Mouse (Mus musculus) liver, embryonic 14.5 days (tissue): Measurements from ENCODE around the gene Rita1. TPM values are rescaled to one million over a fixed set of nuclear protein-coding genes. Genes with fewer than 3 reads are reported as not detected.

Experiments
- ATAC-seq: fragments of 200-750 bp; cut with Nextera tagmentation; 2 replicates; pipeline ENCODE4 v1.8.0; 2017; ENCODE audit warnings: moderate number of reproducible peaks, mild to moderate bottlenecking, moderate library complexity; ENCODE audit not compliant: insufficient read depth
- DNase-seq, 3 experiments: peaks; one replicate each; pipeline ENCODE4 v3.0.0-alpha.2; 2012 to 2013; ENCODE audit warnings: low read depth in 3 of 3, low spot score in 3 of 3
- H3K27ac ChIP-seq: fragments of 300-500 bp; sonication (generic); 2 replicates; pipeline ENCODE4 v1.5.1; 2014; ENCODE audit warnings: moderate library complexity, mild to moderate bottlenecking, control low read depth, inconsistent platforms
- H3K27me3 ChIP-seq: fragments of 300-500 bp; sonication (generic); 2 replicates; pipeline ENCODE4 v1.6.1; 2014; ENCODE audit warnings: mild to moderate bottlenecking, low read length, moderate library complexity; ENCODE audit not compliant: control insufficient read depth, insufficient read depth
- H3K36me3 ChIP-seq: fragments of 300-500 bp; sonication (generic); replicated peaks from 2 replicates; pipeline ENCODE4 v1.6.1; 2014; ENCODE audit warnings: low read depth; ENCODE audit not compliant: control insufficient read depth, insufficient read depth
- H3K4me1 ChIP-seq, 2 experiments: fragments of 200-500 bp in 1 of 2; fragments of 300-500 bp in 1 of 2; sonication (generic) in 1 of 2; replicated peaks; 2 replicates each; pipeline ENCODE4 v1.6.1; 2012 to 2014; ENCODE audit warnings: antibody characterized with exemption in 1 of 2, inconsistent platforms in 1 of 2, low read length in 1 of 2; ENCODE audit not compliant: control insufficient read depth in 2 of 2, insufficient read depth in 2 of 2
- H3K4me2 ChIP-seq: fragments of 300-500 bp; sonication (generic); 2 replicates; pipeline ENCODE4 v1.6.1; 2014; ENCODE audit warnings: low read depth, mild to moderate bottlenecking, control low read depth, moderate library complexity
- H3K4me3 ChIP-seq, 2 experiments: fragments of 200-500 bp in 1 of 2; fragments of 300-500 bp in 1 of 2; sonication (generic) in 1 of 2; 2 replicates each; pipeline ENCODE4 v1.5.1; 2012 to 2014; ENCODE audit warnings: low read depth in 2 of 2, low read length in 2 of 2, mild to moderate bottlenecking in 2 of 2, control low read depth in 1 of 2, inconsistent platforms in 1 of 2, moderate library complexity in 1 of 2; ENCODE audit not compliant: insufficient read depth in 1 of 2
- H3K9ac ChIP-seq: fragments of 300-500 bp; sonication (generic); replicated peaks from 2 replicates; pipeline ENCODE4 v1.6.1; 2014; ENCODE audit warnings: mild to moderate bottlenecking, control low read depth, moderate library complexity
- H3K9me3 ChIP-seq: fragments of 300-500 bp; sonication (generic); 2 replicates; pipeline ENCODE4 v1.6.1; 2016; ENCODE audit warnings: low read length, mixed read lengths; ENCODE audit not compliant: control insufficient read depth
- CTCF ChIP-seq: IDR thresholded peaks from 2 replicates; pipeline ENCODE4 v1.5.1; 2016; ENCODE audit warnings: antibody characterized with exemption, low read depth, control low read depth
- EP300 ChIP-seq: IDR thresholded peaks from 2 replicates; pipeline ENCODE4 v1.6.1; 2016; ENCODE audit warnings: antibody characterized with exemption, low read depth
- WGBS: fragments of 180-500 bp; shearing (Covaris S2); extraction: QIAGEN DNeasy Blood & Tissue Kit; methylation state at CpG from one replicate; pipeline ENCODE4 v1.1.7; 2014; ENCODE audit not compliant: insufficient replicate concordance; 5-methylcytosine and 5-hydroxymethylcytosine counted together
- polyA plus RNA-seq, 2 experiments: library from polyadenylated mRNA; depleted of rRNA in 1 of 2; stranded (reverse) in 1 of 2; unstranded in 1 of 2; fragments of >200 nt; fragmentation: Nextera tagmentation in 1 of 2; extraction: Ambion mirVana in 1 of 2; gene quantifications; 2 replicates each; pipeline versions ENCODE4 v1.2.1 to v1.2.3; 2012 to 2014

The Rita1 gene
- polyA plus RNA-seq, 2 experiments: 2.1 to 5.2 TPM

DNA sequence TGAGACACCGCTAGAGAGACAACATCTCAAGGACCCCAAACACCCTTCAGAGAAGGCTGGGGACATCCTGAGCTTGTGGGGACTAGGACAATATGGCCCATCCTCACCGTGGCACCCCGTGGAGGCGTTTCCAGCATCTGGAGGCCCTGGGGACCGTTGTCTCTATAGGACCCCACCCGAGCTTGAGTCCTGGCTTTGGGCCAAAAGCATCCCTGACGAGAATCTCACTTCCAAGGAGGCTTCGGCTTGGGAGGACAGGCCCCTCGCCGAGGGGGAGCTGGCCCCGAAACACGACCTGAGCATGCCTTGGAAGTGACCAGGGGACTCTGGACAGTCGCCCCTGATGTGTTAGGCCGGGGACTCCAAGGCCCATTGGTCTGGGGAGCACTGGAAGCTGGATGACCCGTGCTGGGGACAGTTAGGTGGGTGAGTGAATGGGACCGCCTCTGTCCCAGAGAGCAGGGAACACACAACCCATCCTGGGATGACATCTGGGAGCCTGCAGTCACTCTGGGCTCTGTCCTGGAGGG, 3.1 kb downstream of the Rita1 start:
- TF ChIP-seq EP300 (no peak), CTCF (no peak)
- H3K27me3 ChIP-seq: no peaks in the 10 kb centered on the region
- DNase-seq (no peak), ATAC-seq (no peak)
- H3K36me3 ChIP-seq: no peaks in the 10 kb centered on the region
- no peak overlapping the region for H3K4me2 ChIP-seq
- H3K4me3 ChIP-seq: no peak overlapping the region
- WGBS: 75% methylated on average over 16 of the region's 16 CpGs
- no peak overlapping the region for H3K27ac ChIP-seq
- peaks cover 6 to 15% of the 10 kb centered on the region in 2 experiments for H3K4me1 ChIP-seq
- no peak overlapping the region for H3K9ac ChIP-seq
- no peaks in the 10 kb centered on the region for H3K9me3 ChIP-seq

DNA sequence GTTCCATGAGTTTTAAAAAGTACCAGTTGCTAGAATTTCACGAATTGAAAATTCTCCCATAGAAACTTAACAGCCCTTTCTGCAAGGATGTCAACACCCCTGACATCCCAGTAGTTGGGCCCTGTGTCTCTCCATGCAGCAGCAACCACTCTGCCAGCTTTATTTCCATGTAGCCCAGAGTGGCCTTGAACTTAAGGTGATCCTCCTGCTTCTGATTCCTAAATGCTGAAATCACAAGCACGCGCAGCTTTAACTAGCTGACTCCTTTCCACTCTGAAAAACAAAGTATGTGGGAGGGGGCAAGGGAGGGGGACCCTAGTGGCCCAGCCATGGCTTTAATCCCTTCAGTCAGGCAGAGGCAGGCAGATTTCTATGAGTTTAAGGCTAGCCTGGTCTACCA, 5.1 kb downstream of the Rita1 start:
- no peak for TF ChIP-seq EP300
- no peak for TF ChIP-seq CTCF
- H3K9ac ChIP-seq: no peak overlapping the region
- no peak overlapping the region for H3K4me2 ChIP-seq
- no peak overlapping the region for H3K4me3 ChIP-seq
- DNase-seq (no peak), ATAC-seq (no peak)
- H3K9me3 ChIP-seq: no peaks in the 10 kb centered on the region
- H3K4me1 ChIP-seq: peaks cover 3 to 8% of the 10 kb centered on the region in 2 experiments
- no peaks in the 10 kb centered on the region for H3K36me3 ChIP-seq
- 81% methylated on average over 3 of the region's 3 CpGs for WGBS
- no peak overlapping the region for H3K27ac ChIP-seq
- no peaks in the 10 kb centered on the region for H3K27me3 ChIP-seq

DNA sequence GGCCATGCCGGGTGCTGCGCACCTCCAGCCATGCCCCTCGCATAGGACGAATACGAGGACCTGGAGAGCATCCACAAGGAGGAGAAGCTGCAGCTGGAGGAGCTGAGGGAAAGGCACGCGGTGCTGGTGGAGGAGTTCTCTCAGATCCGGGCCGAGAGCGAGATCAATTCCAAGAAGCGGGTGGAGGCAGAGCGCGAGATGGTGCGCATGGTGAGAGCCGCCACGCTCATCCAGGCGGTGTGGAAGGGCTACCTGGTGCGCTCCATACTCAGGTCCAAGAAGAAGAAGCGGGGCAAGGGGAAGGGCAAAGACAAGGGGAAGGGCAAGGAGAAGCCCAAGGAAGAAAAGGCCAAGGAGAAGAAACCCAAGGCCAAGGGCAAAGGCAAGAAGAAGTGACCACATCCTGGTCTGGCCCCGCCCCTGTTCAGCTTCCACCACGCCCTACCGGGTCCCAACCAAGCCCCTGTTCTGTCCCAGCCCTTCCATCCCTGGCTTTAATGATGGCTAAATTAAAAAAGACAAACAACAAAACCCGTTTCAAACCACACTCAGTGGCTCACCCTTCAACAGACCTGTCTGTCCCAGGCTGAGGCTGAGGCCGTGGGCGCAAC, 5.7 kb downstream of the Rita1 start:
- DNase-seq (no peak), ATAC-seq (no peak)
- peaks cover 3 to 8% of the 10 kb centered on the region in 2 experiments for H3K4me1 ChIP-seq
- WGBS: 67% methylated on average over 25 of the region's 25 CpGs
- H3K9me3 ChIP-seq: no peaks in the 10 kb centered on the region
- H3K4me2 ChIP-seq: no peak overlapping the region
- H3K36me3 ChIP-seq: no peaks in the 10 kb centered on the region
- H3K27ac ChIP-seq: no peak overlapping the region
- TF ChIP-seq EP300: no peak
- no peak for TF ChIP-seq CTCF
- no peaks in the 10 kb centered on the region for H3K27me3 ChIP-seq
- H3K9ac ChIP-seq: no peak overlapping the region
- H3K4me3 ChIP-seq: no peak overlapping the region

DNA sequence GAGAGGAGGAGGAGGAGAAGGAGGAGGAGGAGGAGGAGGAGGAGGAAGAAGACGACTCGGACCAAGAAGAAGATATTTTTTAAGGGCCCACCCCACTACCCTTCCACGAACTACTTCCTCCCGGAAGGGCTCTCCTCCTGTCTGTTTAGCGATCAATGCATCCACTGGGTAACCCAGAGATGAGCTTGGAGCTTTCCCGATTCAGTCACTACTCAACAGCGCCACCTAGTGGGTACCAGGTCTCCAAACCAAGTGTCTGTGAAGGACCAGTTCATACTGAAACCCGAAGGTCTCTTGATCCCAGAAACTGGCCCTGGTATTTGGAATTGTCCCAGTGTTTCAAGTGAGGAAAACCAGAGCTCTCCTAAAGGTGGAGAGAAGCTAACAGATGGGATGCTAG, 6.7 kb downstream of the Rita1 start:
- H3K27me3 ChIP-seq: no peaks in the 10 kb centered on the region
- no peak overlapping the region for H3K4me3 ChIP-seq
- 2% methylated on average over 8 of the region's 8 CpGs for WGBS
- no peak overlapping the region for H3K9ac ChIP-seq
- H3K36me3 ChIP-seq: no peaks in the 10 kb centered on the region
- DNase-seq (peak; percentile 83 to 85 (median 84)), ATAC-seq (peak; percentile 54; the same call in 1 of the 2 replicates)
- peak; percentile 93 for TF ChIP-seq CTCF
- TF ChIP-seq EP300: no peak
- H3K4me2 ChIP-seq: peak overlapping the region; percentile 69
- H3K9me3 ChIP-seq: no peaks in the 10 kb centered on the region
- peaks cover 9 to 11% of the 10 kb centered on the region in 2 experiments for H3K4me1 ChIP-seq
- no peak overlapping the region for H3K27ac ChIP-seq

DNA sequence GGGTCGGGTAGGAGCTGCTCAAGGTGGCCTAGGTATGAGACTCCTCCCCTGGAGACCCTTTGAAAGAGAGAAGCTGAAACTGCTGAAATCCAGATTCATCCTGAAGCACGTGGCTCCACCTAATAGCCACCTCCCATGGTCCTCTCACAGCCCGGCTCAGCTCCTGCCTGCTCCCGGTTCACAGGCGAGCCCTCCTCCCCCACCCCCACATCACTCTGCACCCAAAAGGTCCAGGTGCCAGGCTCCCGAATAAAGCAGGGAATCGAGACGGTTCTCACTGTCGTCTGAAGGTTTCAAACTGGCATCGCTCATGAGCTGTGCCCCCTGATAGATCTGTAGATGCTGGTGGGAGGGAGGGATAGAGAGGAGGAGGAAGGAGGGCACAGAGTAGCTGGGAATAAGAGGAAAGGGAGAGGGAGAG, 7.1 kb downstream of the Rita1 start:
- ATAC-seq: peak; percentile 21; the same call in 1 of the 2 replicates
- Histone ChIP-seq H3K4me3 (peak overlapping the region; percentile 27 to 32; a peak in 3 of 4 replicates), H3K4me2 (peak overlapping the region; percentile 69), H3K36me3 (no peaks in the 10 kb centered on the region), H3K27me3 (no peaks in the 10 kb centered on the region), H3K9ac (peak overlapping the region; percentile 18), H3K9me3 (no peaks in the 10 kb centered on the region), H3K4me1 (peaks cover 13 to 15% of the 10 kb centered on the region in 2 experiments), H3K27ac (no peak overlapping the region)
- no peak for DNase-seq
- 3% methylated on average over 10 of the region's 10 CpGs for WGBS
- TF ChIP-seq EP300 (no peak), CTCF (no peak)
